Mouse (Mus musculus) brain, embryonic 14.5 days (tissue): ENCODE results near the gene Ifitm6.

Source experiments
- CTCF ChIP-seq: fragments of 200-500 bp; IDR thresholded peaks from 2 replicates; pipeline ENCODE4 v1.5.1; 2012; ENCODE audit warnings: inconsistent platforms, mild to moderate bottlenecking, moderate library complexity, borderline replicate concordance; ENCODE audit not compliant: insufficient read depth, insufficient read length; ENCODE audit errors: extremely low read depth
- POLR2A ChIP-seq: fragments of 200-500 bp; IDR thresholded peaks from 2 replicates; pipeline ENCODE4 v1.6.1; 2012; ENCODE audit warnings: mild to moderate bottlenecking, inconsistent platforms, borderline replicate concordance; ENCODE audit not compliant: poor library complexity, insufficient read depth, insufficient read length, severe bottlenecking; ENCODE audit errors: extremely low read depth

DNA sequence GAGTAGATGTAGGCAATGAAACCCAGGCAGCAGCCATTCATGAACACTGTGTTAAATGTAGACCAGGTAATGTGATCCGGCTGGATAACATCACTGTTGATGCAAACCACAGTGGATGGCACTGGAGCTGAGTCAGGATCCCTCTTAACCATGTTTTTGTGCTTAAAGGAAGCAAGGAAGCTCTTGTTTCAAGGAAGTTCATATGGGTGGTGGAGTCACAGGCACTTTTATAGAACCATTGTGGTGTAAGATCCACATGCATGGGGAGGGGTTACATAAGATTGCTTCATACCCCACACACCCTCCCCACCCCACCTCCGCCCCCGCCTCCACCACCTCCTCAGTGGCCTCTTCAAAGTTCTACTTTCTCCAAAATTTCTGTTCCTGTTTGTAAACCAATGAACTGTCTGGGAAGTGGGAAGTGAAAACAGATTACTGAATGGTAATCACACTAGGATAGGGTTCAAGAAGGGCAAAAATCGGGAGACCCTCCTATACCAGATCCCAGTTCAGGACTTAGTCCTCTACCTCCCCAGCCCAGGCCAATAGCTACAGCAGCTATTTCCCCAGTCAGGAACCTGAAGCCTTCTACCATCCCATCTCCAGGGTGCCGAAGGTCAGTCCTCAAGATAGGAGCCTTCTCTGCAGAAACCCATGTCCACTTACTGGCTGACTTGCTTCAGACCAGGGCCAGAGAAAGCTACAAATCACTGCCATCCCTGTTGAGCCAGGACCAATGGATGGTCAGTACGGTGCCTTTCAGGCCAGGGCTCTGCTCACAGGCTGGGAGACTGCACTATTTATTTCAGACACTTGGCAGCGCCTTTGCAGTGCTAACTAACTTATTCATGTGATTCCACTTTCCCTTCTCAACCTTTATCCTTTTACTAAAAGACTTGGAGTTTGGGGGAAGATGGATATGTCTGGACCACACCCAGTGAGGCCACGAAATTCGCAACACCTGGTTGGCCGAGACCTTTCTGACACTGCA lies 722 bp downstream of the Ifitm6 start:
- TF ChIP-seq POLR2A (no peak), CTCF (no peak)
